In genomic region chr7:98685895-98686294, GRCm38 (mm10) we compare ENCODE assay signal across 9 mouse cellular contexts. TPM values are rescaled to one million over a fixed set of nuclear protein-coding genes. Genes with fewer than 3 reads are reported as not detected.
DNase-seq lines count a peak whose midpoint lies in the region; ATAC-seq and TF ChIP-seq lines count a peak whose summit lies in the region.
"Had no signal": no experiment of that assay in that cellular context is flagged by ENCODE, and none has a peak within 500 bp of the region (broad histone marks: within the 10 kb centered on the region; RNA-seq: fewer than 3 reads in every experiment).

No protein-coding gene starts in this region.

- H3K4me3 ChIP-seq in testis, adult 2 months (ENCODE audit: control insufficient read depth, low read depth, low read length), result no peak overlapping the region
- H3K4me3 ChIP-seq in intestine, embryonic 15.5 days (replicated peaks), result no peak overlapping the region
- H3K4me3 ChIP-seq in neural tube, embryonic 12.5 days, result no peak overlapping the region
- H3K4me3 ChIP-seq: midbrain, embryonic 12.5 days had no signal

- no peaks in the 10 kb centered on the region for H3K27me3 ChIP-seq in testis, adult 2 months (ENCODE audit: control insufficient read depth, insufficient read depth, low read length)
- no peaks in the 10 kb centered on the region for H3K27me3 ChIP-seq in intestine, embryonic 15.5 days (replicated peaks)
- H3K27me3 ChIP-seq in neural tube, embryonic 12.5 days (replicated peaks), result no peaks in the 10 kb centered on the region
- H3K27me3 ChIP-seq: midbrain, embryonic 12.5 days had no signal

- H3K4me1 ChIP-seq in testis, adult 2 months (ENCODE audit: control insufficient read depth, insufficient read depth, low read length), result no peaks in the 10 kb centered on the region; the same call in 1 of the 2 replicates
- no peaks in the 10 kb centered on the region for H3K4me1 ChIP-seq in intestine, embryonic 15.5 days (replicated peaks)
- H3K4me1 ChIP-seq in neural tube, embryonic 12.5 days, result no peaks in the 10 kb centered on the region
- H3K4me1 ChIP-seq: midbrain, embryonic 12.5 days had no signal

- ATAC-seq in intestine, embryonic 15.5 days, result peak; percentile 58; the same call in 1 of the 2 replicates
- no peak for ATAC-seq in neural tube, embryonic 12.5 days (ENCODE audit: low FRiP score, low read depth)
- no peak for ATAC-seq in CD4-positive, CD25-positive, alpha-beta regulatory T cell, adult 4 months

- peak; percentile 40 for DNase-seq in adrenal gland, postnatal 10 days
- DNase-seq in adrenal gland, postnatal 4 days (ENCODE audit: low spot score in 2 of 2), result no peak
- no peak for DNase-seq in testis, postnatal 14 days (ENCODE audit: low spot score)
- DNase-seq in urinary bladder, adult 18-20 months (ENCODE audit: low spot score in 2 of 2), result no peak

- H3K9me3 ChIP-seq in intestine, embryonic 15.5 days, result no peaks in the 10 kb centered on the region
- no peaks in the 10 kb centered on the region for H3K9me3 ChIP-seq in neural tube, embryonic 12.5 days
- H3K9me3 ChIP-seq: midbrain, embryonic 12.5 days had no signal

- TF ChIP-seq CTCF in testis, adult 2 months (IDR thresholded peaks at IDR 0.05; ENCODE audit: control insufficient read depth, insufficient read depth, insufficient replicate concordance, low read depth, low read length), result peak; percentile 29; the same call in 1 of the 2 replicates

- no peak overlapping the region for H3K27ac ChIP-seq in testis, adult 2 months (ENCODE audit: control insufficient read depth, insufficient read depth, low read depth, low read length)
- H3K27ac ChIP-seq in intestine, embryonic 15.5 days, result no peak overlapping the region
- H3K27ac ChIP-seq in neural tube, embryonic 12.5 days, result no peak overlapping the region
- H3K27ac ChIP-seq: midbrain, embryonic 12.5 days had no signal

- no peak for TF ChIP-seq POLR2A in testis, adult 2 months (IDR thresholded peaks at IDR 0.05; ENCODE audit: control insufficient read depth, low read depth, low read length)

- H3K9ac ChIP-seq in intestine, embryonic 15.5 days, result no peak overlapping the region
- no peak overlapping the region for H3K9ac ChIP-seq in neural tube, embryonic 12.5 days
- H3K9ac ChIP-seq: midbrain, embryonic 12.5 days had no signal

- 35% methylated on average over 13 of the region's 13 CpGs for WGBS in intestine, embryonic 15.5 days
- 56% methylated on average over 13 of the region's 13 CpGs for WGBS in neural tube, embryonic 12.5 days

- H3K4me2 ChIP-seq in intestine, embryonic 15.5 days (replicated peaks), result no peak overlapping the region; the same call in 1 of the 2 replicates
- 0 out of 2 replicates have a peak overlapping the region, but pooled peaks have one; percentile 12 for H3K4me2 ChIP-seq in neural tube, embryonic 12.5 days (replicated peaks)
- H3K4me2 ChIP-seq: midbrain, embryonic 12.5 days had no signal

- no peaks in the 10 kb centered on the region for H3K36me3 ChIP-seq in testis, adult 2 months (ENCODE audit: control insufficient read depth, insufficient read depth, low read length)
- H3K36me3 ChIP-seq in intestine, embryonic 15.5 days, result no peaks in the 10 kb centered on the region
- H3K36me3 ChIP-seq in neural tube, embryonic 12.5 days, result no peaks in the 10 kb centered on the region
- H3K36me3 ChIP-seq: midbrain, embryonic 12.5 days had no signal

RNA-seq across cellular contexts. Expression of gene Thap12, which starts 17.0 kb away (rescaled TPM):
- total RNA-seq in adrenal gland, postnatal 10 days (2021), result 10 to 100 TPM; 61.3 to 62.6 TPM
- total RNA-seq in adrenal gland, postnatal 4 days (2021), result 10 to 100 TPM; 68.3 to 76.5 TPM
- polyA plus RNA-seq in testis, adult 2 months (2012; rRNA removed), result 3.5 and 4.3 TPM in 2 replicates
- polyA plus RNA-seq in intestine, embryonic 15.5 days (2015; fragmentation: Nextera tagmentation; extraction: Ambion mirVana), result 41.8 and 43.4 TPM in 2 replicates
- 67.2 and 72.0 TPM in 2 replicates for polyA plus RNA-seq in neural tube, embryonic 12.5 days (2016; fragmentation: Nextera tagmentation; extraction: Ambion mirVana)
- 10 to 100 TPM; 12.2 to 13.6 TPM for polyA plus RNA-seq in CD4-positive, CD25-positive, alpha-beta regulatory T cell, adult 4 months (2017; shearing (Covaris generic))

RNA-seq across cellular contexts. Expression of gene Emsy, which starts 29.3 kb away (rescaled TPM):
- 10 to 100 TPM; 29.0 to 31.1 TPM for total RNA-seq in adrenal gland, postnatal 10 days (2021)
- total RNA-seq in adrenal gland, postnatal 4 days (2021), result 10 to 100 TPM; 33.7 to 35.8 TPM
- 17.6 and 19.3 TPM in 2 replicates for polyA plus RNA-seq in testis, adult 2 months (2012; rRNA removed)
- 15.7 and 19.6 TPM in 2 replicates for polyA plus RNA-seq in intestine, embryonic 15.5 days (2015; fragmentation: Nextera tagmentation; extraction: Ambion mirVana)
- 40.3 and 46.0 TPM in 2 replicates for polyA plus RNA-seq in neural tube, embryonic 12.5 days (2016; fragmentation: Nextera tagmentation; extraction: Ambion mirVana)
- polyA plus RNA-seq in CD4-positive, CD25-positive, alpha-beta regulatory T cell, adult 4 months (2017; shearing (Covaris generic)), result 10 to 100 TPM; 71.4 to 73.3 TPM
